Mouse (Mus musculus): ENCODE measurements around the gene Ptprcap.

Gene Ptprcap

GRCm38 (mm10) chr19:4146366-4147021 lies 6.9 kb upstream of the Ptprcap start:
- DNase-seq (ENCODE audit: inconsistent age in 2 of 2, low spot score in 1 of 2) = no peak

GRCm38 (mm10) chr19:4147022-4147405 lies 6.4 kb upstream of the Ptprcap start:
- no peak for DNase-seq (ENCODE audit: inconsistent age in 2 of 2, low spot score in 1 of 2)

DNA sequence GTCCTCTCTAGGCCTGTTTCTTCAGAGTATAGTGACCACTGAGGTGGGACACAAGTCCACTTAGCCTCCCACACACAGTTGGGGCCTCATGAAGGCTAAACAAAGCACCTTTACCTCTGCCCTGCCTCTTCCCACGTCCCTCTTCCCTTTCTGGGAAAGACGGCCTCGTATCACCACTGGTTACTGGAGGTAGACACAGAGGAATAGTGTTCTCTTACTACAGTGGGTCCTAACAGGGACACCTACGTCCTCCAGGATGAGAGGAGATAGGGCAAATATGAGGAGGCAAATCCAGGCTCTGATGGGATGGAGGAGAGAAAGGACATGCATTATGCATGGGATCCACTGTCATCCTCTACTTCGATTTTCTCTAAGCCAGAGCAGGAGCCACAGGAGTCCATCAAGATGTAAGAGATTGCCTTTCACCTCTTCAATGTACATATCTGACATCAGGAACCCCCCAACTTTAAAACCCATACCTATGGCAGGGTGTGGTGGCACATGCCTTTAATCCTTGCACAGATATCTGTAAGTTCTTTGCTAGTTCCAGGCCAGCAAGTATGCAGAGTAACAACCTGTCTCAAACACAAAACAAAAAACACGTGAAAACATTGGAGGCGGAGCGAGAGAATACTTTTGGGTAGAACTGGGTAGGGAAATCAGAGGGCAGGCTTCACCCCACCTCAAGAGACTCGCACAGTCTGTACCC lies 5.5 kb upstream of the Ptprcap start:
- no peak for DNase-seq (ENCODE audit: inconsistent age in 2 of 2, low spot score in 1 of 2)

DNA sequence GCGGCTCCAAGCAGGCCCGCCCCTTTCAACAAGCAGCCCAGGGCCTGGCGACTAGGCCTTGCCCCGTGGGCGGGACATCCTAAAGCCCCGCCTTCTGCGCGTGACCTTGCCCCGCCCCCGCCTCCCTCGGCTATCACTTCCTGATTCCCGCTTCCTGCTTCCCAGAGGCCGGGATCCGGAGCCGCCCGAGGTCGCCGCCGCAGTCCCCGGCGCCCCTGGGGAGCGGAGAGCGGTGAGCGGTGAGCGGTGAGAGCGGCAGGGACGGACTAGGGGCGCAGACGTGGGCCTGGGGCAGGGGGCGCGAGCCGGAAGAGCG lies 5.0 kb upstream of the Ptprcap start, which contains the start of gene Coro1b:
Gene Coro1b (plus strand): TSS at position 129 of the 316 bp plus-strand sequence.
- peak; percentile 98 to 100 for DNase-seq (ENCODE audit: inconsistent age in 2 of 2, low spot score in 1 of 2)

- DNase-seq (ENCODE audit: inconsistent age in 2 of 2, low spot score in 1 of 2) = peak in 1 of 2 experiments; percentile 76
Measured at GRCm38 (mm10) chr19:4148819-4149218, 4.6 kb upstream of the Ptprcap start.

DNA sequence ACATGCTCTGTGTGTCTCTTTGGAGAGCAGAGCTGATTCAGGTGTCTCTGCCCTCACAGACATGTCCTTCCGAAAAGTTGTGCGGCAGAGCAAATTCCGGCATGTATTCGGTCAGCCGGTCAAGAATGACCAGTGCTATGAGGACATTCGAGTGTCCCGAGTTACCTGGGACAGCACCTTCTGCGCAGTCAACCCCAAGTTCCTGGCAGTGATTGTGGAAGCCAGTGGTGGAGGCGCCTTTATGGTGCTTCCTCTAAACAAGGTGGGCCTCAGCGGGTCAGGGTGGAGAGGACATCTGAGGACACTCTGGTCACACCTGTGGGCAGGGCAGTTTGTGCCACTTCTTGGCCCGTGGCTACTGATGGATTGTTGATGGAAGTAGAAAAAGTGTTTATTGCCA lies 4.1 kb upstream of the Ptprcap start:
- DNase-seq (ENCODE audit: inconsistent age in 2 of 2, low spot score in 1 of 2) = no peak

DNA sequence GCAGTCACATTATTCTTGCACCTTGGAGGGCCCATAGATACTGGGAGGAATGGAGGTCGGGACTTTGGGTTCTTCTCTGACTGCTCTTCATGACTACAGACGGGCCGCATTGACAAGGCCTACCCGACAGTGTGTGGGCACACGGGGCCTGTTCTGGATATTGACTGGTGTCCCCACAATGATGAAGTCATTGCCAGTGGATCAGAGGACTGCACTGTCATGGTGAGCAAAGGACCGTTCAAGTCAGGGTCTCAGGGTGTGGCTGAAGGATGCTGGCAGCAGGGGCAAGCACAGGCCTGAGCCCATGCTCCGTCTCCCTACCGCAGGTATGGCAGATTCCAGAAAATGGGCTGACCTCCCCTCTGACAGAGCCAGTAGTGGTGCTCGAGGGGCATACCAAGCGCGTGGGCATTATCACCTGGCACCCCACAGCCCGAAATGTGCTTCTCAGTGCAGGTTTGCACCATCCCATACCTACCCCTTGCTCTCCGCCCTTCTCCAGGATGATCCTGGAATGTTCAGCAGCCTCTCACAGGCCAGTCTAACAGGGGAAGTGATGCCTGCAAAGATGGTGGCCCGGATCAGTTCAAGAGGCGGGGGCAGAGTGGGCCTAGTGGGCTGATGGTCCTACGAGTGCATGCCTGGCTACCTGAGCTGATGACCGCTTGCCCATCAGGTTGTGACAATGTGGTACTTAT lies 3.5 kb upstream of the Ptprcap start:
- no peak for DNase-seq (ENCODE audit: inconsistent age in 2 of 2, low spot score in 1 of 2)

DNA sequence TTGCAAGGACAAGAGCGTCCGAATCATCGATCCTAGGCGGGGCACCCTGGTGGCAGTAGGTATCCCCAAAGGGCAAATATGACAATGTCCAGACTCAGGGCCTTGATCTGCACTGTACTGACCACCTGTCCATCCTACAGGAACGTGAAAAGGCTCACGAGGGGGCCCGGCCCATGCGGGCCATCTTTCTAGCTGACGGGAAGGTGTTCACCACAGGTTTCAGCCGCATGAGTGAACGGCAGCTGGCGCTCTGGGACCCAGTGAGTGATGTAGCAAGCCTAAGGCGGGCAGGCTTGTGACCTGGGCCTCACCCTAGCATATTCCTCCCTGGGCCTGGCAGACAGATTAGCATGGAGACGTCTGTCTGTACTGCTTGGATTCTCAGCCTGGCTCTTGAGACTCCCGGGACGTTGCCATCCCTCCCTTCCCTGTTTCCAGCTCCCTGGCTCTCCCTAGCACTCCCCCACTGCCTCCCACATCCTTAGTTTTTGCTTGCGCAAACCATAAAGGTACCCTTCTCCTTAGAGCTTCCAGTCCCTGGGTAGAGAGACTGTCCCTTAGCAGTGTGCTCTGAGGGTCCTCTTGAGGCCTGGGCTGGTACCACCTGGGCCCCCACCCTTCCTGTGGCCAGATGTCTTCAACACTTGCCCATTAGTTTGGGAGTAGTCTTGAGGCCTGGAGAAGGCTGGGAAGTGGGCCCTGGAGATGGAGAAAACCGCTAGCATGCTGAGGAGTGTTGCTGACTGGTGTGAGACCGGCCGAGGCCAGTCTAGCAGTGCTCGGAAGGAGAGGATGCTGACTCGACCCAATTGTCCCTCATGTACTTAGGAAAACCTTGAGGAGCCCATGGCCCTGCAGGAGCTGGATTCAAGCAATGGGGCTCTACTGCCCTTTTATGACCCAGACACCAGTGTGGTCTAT lies 2.6 kb upstream of the Ptprcap start:
- DNase-seq (ENCODE audit: inconsistent age in 2 of 2, low spot score in 1 of 2) = peak in 1 of 2 experiments; percentile 42

DNA sequence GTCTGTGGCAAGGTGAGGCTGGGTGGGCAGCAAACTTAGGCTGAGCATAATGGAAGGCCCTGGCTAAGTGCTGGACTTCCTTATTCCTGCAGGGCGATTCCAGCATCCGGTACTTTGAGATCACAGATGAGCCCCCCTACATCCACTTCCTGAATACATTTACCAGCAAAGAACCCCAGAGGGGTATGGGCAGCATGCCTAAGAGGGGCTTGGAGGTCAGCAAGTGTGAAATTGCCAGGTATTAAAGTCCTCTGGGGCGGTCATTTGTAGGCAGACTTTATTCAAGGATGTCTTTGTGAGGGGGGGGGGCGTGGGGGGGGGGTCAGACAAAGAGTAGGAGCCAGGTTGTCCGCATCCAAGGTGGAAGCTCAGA lies 1.9 kb upstream of the Ptprcap start:
- peak in 1 of 2 experiments; percentile 59 for DNase-seq (ENCODE audit: inconsistent age in 2 of 2, low spot score in 1 of 2)

DNA sequence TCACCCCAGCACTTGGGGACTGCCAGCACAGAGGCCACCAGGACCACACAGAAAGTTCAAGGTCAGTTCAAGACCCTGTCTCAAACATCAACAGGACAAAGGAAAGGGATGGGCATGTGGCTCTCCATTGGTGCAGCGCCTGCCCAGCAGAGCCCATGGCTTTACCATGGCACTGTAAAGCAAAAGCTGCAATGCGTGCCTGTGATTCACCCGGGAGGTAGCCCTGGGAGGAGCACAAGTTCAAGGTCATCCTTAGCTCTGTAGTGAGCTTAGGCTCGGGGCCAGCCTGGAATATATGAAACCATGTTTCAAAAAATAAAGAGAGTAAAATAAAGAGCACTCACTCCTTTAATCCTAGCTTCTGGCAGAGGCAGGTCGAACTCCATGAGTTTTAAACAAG lies 1.5 kb upstream of the Ptprcap start:
- DNase-seq (ENCODE audit: inconsistent age in 2 of 2, low spot score in 1 of 2) = peak; percentile 57 to 71

- DNase-seq (ENCODE audit: inconsistent age in 2 of 2, low spot score in 1 of 2) = peak in 1 of 2 experiments; percentile 56
Measured at GRCm38 (mm10) chr19:4152445-4153231, 766 bp upstream of the Ptprcap start.

DNA sequence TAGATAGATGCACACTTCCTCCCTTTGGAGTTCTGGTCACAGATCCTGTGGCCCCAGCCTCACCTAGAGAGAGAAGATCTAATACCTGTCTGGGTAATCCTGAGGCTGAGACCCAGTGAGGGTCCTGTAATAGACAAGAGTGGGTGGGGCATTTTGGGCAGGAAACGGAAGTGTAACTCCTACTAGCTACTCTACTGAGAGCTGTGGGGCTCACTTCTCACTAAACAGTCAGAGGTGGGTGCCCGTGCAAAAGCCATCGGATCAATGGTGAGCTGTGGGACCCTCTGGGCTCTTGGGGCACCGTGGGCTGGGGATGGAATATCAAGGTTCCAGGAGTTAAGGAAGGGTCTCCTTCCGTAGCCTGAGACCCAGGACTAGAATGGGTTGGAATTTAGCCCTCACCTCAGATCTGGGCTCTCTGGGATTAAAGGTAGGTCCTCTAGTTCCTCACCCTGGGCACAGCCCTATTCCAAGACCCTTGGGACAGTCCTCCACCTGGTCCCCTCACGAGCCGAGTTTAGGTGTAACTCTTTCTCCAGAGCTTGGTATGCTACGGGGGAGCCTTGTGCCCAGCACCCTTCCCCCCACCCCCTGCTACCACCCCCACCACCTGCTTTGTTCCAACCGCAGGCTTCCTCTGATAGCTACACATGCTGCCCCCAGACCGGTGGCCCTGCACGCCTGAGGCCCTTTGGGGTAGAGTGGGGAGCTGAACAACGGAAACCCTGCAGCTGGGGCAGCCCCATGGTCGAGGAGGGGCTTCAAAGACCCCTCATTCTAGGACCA lies 1.2 kb downstream of the Ptprcap start:
- peak in 1 of 2 experiments; percentile 49 for DNase-seq (ENCODE audit: inconsistent age in 2 of 2, low spot score in 1 of 2)

DNA sequence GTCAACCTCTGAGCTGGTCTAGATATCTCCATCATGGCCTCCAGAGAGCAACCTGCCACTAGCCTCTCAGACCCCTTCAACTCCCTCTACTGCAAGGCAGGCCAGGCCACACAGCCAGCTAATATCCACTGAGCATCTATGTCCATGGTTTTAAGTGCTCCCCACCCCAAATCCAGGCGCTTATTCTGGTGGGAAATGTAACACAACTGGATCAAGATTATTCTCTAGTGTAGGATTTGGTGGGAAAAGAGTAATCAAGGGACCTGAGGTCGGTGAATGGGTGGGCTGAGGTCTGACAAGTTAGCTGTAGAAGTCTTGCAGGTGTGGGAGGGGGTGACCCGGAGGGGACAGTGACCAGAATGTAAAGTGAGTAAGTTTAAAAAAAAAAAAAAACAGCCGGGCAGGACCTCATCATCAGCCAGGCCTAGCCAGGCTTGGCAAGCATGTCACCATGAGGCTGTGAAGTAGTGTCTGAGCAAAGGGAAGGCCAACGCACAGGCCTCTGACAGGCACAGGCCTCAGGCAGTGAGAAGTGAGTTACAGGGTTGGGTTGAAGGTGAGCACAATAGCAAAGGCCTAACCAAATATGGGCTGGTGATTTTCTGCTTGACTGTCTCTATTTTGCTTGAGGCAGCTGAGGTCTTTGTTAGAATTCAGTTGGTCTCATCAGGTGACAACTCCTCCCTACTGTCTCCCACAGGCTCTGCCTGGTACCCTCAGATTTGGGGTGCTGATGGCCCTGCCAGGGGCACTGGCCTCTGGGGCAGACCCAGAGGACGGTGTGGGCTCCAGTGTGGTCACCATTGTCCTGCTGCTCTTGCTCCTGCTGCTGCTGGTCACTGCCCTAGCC lies 2.0 kb downstream of the Ptprcap start:
- peak in 1 of 2 experiments; percentile 42 for DNase-seq (ENCODE audit: inconsistent age in 2 of 2, low spot score in 1 of 2)

DNA sequence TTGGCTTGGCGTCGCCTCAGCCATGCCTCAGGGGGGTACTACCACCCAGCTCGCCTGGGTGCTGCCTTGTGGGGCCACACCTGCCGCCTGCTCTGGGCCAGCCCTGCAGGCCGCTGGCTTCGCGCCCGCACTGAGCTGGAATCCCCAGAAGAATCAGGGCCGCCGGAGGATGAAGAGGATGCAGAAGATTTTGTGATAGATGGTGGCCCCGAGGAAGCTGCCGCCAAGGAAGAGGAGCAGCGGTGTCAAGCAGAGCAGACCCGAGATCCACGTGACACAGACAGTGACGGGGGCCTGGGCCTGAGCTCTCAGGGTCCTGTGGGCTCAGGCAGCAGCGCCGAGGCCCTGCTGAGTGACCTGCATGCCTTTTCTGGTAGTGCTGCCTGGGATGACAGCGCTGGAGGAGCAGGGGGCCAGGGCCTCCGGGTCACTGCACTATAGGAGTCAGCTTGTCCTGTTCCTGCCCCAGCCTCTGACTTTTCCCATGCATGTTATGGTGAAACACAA lies 2.7 kb downstream of the Ptprcap start:
- peak in 1 of 2 experiments; percentile 34 for DNase-seq (ENCODE audit: inconsistent age in 2 of 2, low spot score in 1 of 2)

DNA sequence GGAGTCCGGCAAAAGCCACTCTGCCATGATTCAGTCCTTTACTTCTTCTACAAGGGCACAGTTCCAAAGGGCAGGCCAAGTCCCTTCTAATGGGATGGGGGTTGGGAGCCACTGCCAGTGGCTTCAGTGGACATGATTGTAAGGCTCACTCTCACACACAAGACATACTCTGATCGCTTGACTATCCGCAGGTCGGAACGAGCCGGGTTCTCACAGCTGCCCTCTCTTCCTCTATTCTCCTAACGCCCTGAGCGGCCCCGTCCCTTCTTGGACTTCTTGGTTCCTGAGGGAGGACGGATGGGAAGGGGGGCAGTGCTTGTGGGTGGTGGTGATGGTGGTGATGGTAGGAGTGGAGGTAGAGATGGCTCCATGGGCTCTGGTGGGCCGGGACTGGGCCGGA lies 3.4 kb downstream of the Ptprcap start:
- no peak for DNase-seq (ENCODE audit: inconsistent age in 2 of 2, low spot score in 1 of 2)

DNA sequence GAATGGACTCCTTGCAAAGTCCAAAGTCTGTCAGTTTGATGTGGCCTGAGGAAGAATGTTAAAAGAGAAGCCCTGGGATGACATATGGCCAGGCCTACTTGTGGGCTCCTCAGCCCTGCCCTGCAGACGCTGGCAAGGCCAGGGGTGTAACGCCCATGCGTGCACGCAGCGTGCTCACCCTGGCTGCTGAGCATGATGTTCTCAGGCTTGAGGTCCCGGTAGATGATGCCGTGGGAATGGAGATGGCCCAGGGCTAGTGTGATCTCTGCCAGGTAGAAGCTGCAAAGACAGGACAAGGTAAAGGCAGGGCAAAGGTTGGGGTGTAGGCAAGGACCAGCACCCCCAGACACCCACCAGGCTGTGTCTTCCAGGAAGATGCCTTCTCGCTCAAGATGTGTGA lies 5.6 kb downstream of the Ptprcap start:
- DNase-seq (ENCODE audit: inconsistent age in 2 of 2, low spot score in 1 of 2) = no peak

DNA sequence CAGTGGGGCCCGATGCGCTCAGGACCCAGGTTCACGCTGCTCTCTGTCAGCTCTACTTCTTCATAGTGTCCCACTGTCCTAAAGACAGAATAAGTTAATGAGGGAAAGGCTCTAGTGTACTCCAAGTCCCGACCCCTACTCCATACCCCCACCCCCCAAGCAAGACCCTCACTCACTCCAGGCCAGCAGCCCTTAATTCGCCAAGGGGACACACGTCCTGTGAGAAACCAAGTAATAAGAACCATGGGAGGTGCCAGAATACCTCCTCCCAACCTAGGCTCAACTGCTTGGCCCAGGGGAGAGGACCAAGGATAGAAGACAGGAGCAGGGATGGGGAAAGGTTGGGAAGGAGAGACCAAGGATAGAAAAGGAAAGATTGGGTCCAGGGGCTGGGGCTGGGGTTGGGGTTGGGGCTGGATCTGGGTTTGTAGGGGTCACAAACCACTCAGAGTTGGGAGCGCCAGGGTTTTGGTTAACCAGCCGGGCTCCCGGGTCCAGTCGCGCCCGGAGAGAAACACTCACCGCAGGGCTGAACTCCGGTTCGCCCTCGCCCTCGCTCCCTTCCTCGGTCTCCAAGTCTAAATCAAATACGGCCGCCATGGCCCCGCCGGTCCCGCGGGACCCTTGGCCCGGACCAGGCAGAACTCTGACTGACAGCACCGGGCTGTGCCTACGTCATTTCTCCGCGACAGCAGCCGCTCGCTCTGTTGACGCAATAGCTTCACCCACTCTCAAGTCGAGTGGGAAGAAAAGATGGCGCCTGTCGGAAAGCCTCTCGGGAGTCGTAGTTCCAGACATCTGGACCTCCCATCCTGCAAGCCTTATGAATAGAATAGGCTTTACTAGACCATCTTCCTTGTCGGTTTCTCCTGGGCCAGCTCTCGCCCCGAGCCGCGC lies 9.5 kb downstream of the Ptprcap start, which contains the start of gene Rps6kb2:
Gene Rps6kb2 (minus strand): TSS at position 709 of the 897 bp plus-strand sequence.
- peak; percentile 96 to 99 for DNase-seq (ENCODE audit: inconsistent age in 2 of 2, low spot score in 1 of 2)

All from adrenal gland, adult (tissue).